Mouse (Mus musculus): ENCODE data around the gene Rfx4. TPM values are rescaled to one million over a fixed set of nuclear protein-coding genes. Genes with fewer than 3 reads are reported as not detected.

Rfx4 gene
- polyA plus RNA-seq, 1 experiment, result not detected

DNA sequence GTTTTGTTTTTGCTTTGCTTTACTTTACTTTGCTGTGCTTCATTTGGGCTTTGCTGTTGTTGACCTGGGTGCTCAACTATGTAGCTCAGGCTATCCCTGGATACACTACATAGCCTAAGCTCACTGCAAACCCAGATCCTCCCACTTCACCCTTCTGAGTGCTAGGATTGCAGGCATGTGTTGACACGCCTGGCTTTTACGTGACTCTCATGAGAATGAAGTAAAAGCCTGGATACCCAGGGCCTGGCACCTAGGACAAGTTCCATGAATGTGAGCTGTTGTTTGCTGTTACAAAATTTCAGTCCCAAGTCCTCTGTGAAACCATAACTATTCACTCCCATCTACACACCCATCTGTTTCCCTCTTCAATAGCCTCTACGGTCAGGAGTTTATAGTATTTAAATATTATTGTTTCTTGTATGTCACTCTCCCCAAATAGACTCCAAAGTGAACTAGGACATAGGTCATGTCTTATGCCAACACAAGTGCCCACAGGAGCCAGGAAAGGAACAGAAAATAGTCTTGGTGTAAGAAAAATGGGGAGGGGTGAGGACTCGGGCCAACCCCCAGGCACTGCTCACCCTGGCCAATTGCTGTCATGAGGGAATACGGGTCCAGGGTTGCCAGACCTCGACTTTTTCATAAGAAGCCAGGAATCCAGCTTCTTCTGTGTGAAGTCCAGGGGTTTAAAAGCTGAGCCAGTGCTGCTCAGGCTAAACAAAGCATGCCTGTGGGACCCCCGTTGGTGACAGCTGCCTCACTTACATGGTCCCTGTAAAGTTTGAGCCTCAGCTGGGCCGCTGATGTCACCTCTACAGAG is 54.4 kb downstream of the Rfx4 start:
- Histone ChIP-seq H3K79me2 (ENCODE audit: control insufficient read depth, insufficient read depth) (no peaks in the 10 kb centered on the region), H3K79me3 (ENCODE audit: low read depth) (no peaks in the 10 kb centered on the region), H3K4me3 (ENCODE audit: insufficient read depth, poor library complexity, severe bottlenecking) (no peak overlapping the region), H3K36me3 (ENCODE audit: control insufficient read depth, insufficient read depth) (no peaks in the 10 kb centered on the region), H3ac (ENCODE audit: control insufficient read depth, insufficient read length, low read depth) (no peak overlapping the region), H3K27me3 (ENCODE audit: control insufficient read depth, insufficient read depth, insufficient read length) (peaks cover 4% of the 10 kb centered on the region)
- TF ChIP-seq MYOD1 (IDR thresholded peaks at IDR 0.05; ENCODE audit: control insufficient read depth, insufficient read length, low read depth) (no peak), FOSL1 (IDR thresholded peaks at IDR 0.05; ENCODE audit: insufficient read depth, low read length, poor library complexity, severe bottlenecking) (no peak), CEBPB (IDR thresholded peaks at IDR 0.05; ENCODE audit: low read depth) (no peak), MYOG (IDR thresholded peaks at IDR 0.05; ENCODE audit: control insufficient read depth, extremely low read depth, insufficient read length) (no peak), USF1 (IDR thresholded peaks at IDR 0.05; ENCODE audit: low read depth) (no peak), CTCF (IDR thresholded peaks at IDR 0.05; ENCODE audit: control insufficient read depth, insufficient read depth, insufficient read length) (no peak), MAX (IDR thresholded peaks at IDR 0.05) (no peak)

GRCm38 (mm10) chr10:84811171-84811912 is 55.5 kb downstream of the Rfx4 start:
- Histone ChIP-seq H3K36me3 (ENCODE audit: control insufficient read depth, insufficient read depth) (no peaks in the 10 kb centered on the region), H3K79me3 (ENCODE audit: low read depth) (no peaks in the 10 kb centered on the region), H3K27me3 (ENCODE audit: control insufficient read depth, insufficient read depth, insufficient read length) (peaks cover 4% of the 10 kb centered on the region), H3ac (ENCODE audit: control insufficient read depth, insufficient read length, low read depth) (no peak overlapping the region), H3K4me3 (ENCODE audit: insufficient read depth, poor library complexity, severe bottlenecking) (no peak overlapping the region), H3K79me2 (ENCODE audit: control insufficient read depth, insufficient read depth) (no peaks in the 10 kb centered on the region)
- TF ChIP-seq USF1 (IDR thresholded peaks at IDR 0.05; ENCODE audit: low read depth), result no peak
- TF ChIP-seq CTCF (IDR thresholded peaks at IDR 0.05; ENCODE audit: control insufficient read depth, insufficient read depth, insufficient read length), result no peak
- TF ChIP-seq MYOG (IDR thresholded peaks at IDR 0.05; ENCODE audit: control insufficient read depth, extremely low read depth, insufficient read length), result no peak
- TF ChIP-seq FOSL1 (IDR thresholded peaks at IDR 0.05; ENCODE audit: insufficient read depth, low read length, poor library complexity, severe bottlenecking), result no peak
- TF ChIP-seq MAX (IDR thresholded peaks at IDR 0.05), result no peak
- TF ChIP-seq MYOD1 (IDR thresholded peaks at IDR 0.05; ENCODE audit: control insufficient read depth, insufficient read length, low read depth), result no peak
- no peak for TF ChIP-seq CEBPB (IDR thresholded peaks at IDR 0.05; ENCODE audit: low read depth)

DNA sequence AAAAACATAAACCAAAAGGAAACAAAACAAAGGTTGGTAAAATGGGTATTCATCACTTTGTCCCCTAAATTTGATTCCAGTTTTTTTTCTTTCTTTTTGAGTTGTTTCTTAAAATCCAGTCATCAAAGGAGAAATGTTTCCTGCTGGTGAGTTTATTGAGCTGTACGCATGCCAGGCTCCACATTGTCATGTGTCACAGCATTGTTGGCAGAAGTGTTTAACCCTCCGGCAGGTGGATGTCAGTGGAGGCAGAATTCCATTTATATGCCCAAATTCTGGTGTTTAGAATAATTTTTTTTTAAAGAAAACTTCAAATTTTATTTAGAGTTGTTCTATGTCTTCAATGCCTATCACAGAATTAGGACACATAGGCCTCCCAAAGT is 56.0 kb downstream of the Rfx4 start:
- H3K36me3 ChIP-seq (ENCODE audit: control insufficient read depth, insufficient read depth), result no peaks in the 10 kb centered on the region
- TF ChIP-seq CEBPB (IDR thresholded peaks at IDR 0.05; ENCODE audit: low read depth), result no peak
- TF ChIP-seq CTCF (IDR thresholded peaks at IDR 0.05; ENCODE audit: control insufficient read depth, insufficient read depth, insufficient read length), result no peak
- TF ChIP-seq MAX (IDR thresholded peaks at IDR 0.05), result no peak
- no peak for TF ChIP-seq USF1 (IDR thresholded peaks at IDR 0.05; ENCODE audit: low read depth)
- no peak for TF ChIP-seq MYOD1 (IDR thresholded peaks at IDR 0.05; ENCODE audit: control insufficient read depth, insufficient read length, low read depth)
- TF ChIP-seq MYOG (IDR thresholded peaks at IDR 0.05; ENCODE audit: control insufficient read depth, extremely low read depth, insufficient read length), result no peak
- no peak overlapping the region for H3ac ChIP-seq (ENCODE audit: control insufficient read depth, insufficient read length, low read depth)
- no peaks in the 10 kb centered on the region for H3K79me2 ChIP-seq (ENCODE audit: control insufficient read depth, insufficient read depth)
- peaks cover 4% of the 10 kb centered on the region for H3K27me3 ChIP-seq (ENCODE audit: control insufficient read depth, insufficient read depth, insufficient read length)
- no peak overlapping the region for H3K4me3 ChIP-seq (ENCODE audit: insufficient read depth, poor library complexity, severe bottlenecking)
- no peaks in the 10 kb centered on the region for H3K79me3 ChIP-seq (ENCODE audit: low read depth)

DNA sequence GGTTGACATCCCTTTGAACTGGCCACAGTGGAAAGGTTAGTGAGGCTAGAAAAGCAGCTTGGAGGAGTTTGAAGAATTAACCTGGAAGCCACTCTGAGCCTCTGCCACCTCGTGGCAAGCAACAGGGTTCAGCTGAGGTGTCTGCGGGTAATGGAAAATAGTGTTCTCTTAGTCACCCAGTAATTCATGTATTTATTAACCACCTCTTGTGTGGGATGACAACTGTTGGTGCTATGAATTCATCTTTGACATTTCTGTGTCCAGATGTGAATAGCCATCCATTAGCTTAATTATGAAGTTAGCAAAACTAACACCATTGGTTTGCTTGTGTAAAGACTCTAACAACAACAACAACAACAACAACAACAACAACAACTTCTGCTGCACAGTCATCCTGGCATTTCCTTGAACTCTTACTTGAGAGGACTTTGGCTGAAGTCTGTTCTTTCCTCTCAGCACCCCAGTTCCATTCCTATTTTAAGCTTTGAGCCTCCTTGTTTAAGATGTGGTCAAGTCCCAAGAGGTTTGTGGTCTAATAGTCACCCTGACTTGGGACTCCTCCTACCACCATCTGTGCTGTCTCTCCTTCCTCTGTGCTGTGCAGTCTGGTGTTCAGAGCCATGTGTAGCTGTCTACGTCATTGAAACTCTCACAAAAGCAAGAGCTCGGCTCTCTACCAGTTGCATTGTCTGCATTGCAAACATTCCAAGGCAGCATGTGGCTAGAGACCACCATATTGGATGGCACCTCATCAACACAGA is 60.0 kb downstream of the Rfx4 start:
- Histone ChIP-seq H3K36me3 (ENCODE audit: control insufficient read depth, insufficient read depth) (no peaks in the 10 kb centered on the region), H3K79me2 (ENCODE audit: control insufficient read depth, insufficient read depth) (no peaks in the 10 kb centered on the region), H3K79me3 (ENCODE audit: low read depth) (no peaks in the 10 kb centered on the region), H3K4me3 (ENCODE audit: insufficient read depth, poor library complexity, severe bottlenecking) (no peak overlapping the region), H3K27me3 (ENCODE audit: control insufficient read depth, insufficient read depth, insufficient read length) (peaks cover 4% of the 10 kb centered on the region), H3ac (ENCODE audit: control insufficient read depth, insufficient read length, low read depth) (no peak overlapping the region)
- TF ChIP-seq FOSL1 (IDR thresholded peaks at IDR 0.05; ENCODE audit: insufficient read depth, low read length, poor library complexity, severe bottlenecking) (peak; percentile 33), USF1 (IDR thresholded peaks at IDR 0.05; ENCODE audit: low read depth) (no peak), MYOD1 (IDR thresholded peaks at IDR 0.05; ENCODE audit: control insufficient read depth, insufficient read length, low read depth) (peak; percentile 86), MAX (IDR thresholded peaks at IDR 0.05) (peak; percentile 89)

DNA sequence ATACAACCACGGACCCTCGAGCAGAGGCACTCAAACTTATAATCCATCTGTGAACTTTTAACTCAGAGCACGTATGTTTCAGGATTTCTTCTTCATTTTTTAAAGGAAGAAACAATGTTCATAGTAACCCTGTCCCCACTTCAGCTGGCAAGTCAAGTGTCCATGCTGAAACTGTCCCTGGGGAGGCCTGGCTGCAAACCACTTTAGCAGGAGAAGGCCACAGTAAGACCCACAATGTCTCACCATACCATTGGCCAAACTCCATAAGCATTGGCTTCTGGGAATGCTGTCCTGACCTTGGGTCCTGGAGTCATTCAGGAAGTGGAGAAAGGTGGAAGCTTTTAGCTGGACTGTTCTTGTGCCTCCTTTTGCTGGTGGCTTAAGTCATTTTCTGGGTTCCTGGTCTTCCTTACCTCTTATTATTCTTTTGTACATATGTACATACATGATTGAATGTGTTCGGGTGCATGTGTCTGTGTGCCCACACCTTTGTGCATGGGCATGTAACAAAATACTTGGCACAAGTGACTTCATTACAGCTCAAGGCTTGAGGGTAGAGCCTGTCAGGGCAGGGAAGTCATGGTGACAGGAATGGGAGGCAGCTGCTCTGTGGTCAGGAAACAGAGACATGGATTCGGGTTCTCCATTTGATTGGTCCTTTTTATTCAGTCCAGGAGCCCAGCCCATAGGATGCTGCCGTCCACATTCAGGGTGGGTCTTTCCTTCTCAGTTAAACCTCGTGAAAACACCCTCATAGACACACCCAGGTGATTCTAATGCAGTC is 61.4 kb downstream of the Rfx4 start:
- Histone ChIP-seq H3K27me3 (ENCODE audit: control insufficient read depth, insufficient read depth, insufficient read length) (peaks cover 4% of the 10 kb centered on the region), H3ac (ENCODE audit: control insufficient read depth, insufficient read length, low read depth) (no peak overlapping the region), H3K79me2 (ENCODE audit: control insufficient read depth, insufficient read depth) (no peaks in the 10 kb centered on the region), H3K4me3 (ENCODE audit: insufficient read depth, poor library complexity, severe bottlenecking) (no peak overlapping the region), H3K79me3 (ENCODE audit: low read depth) (no peaks in the 10 kb centered on the region), H3K36me3 (ENCODE audit: control insufficient read depth, insufficient read depth) (no peaks in the 10 kb centered on the region)
- TF ChIP-seq FOSL1 (IDR thresholded peaks at IDR 0.05; ENCODE audit: insufficient read depth, low read length, poor library complexity, severe bottlenecking) (no peak), USF1 (IDR thresholded peaks at IDR 0.05; ENCODE audit: low read depth) (no peak), MYOG (IDR thresholded peaks at IDR 0.05; ENCODE audit: control insufficient read depth, extremely low read depth, insufficient read length) (no peak), CTCF (IDR thresholded peaks at IDR 0.05; ENCODE audit: control insufficient read depth, insufficient read depth, insufficient read length) (no peak), CEBPB (IDR thresholded peaks at IDR 0.05; ENCODE audit: low read depth) (no peak), MYOD1 (IDR thresholded peaks at IDR 0.05; ENCODE audit: control insufficient read depth, insufficient read length, low read depth) (no peak), MAX (IDR thresholded peaks at IDR 0.05) (no peak)

Data from C2C12 (cell line).